Mouse (Mus musculus) testis, adult 2 months (tissue): ENCODE data around the gene Rap1gap2.

Source experiments
- CTCF ChIP-seq: fragments of 200-500 bp; IDR thresholded peaks from 2 replicates; pipeline ENCODE4 v1.5.1; 2012; ENCODE audit warnings: low read depth, mild to moderate bottlenecking, inconsistent platforms, low read length, moderate library complexity; ENCODE audit not compliant: control insufficient read depth, insufficient read depth, insufficient replicate concordance
- POLR2A ChIP-seq: fragments of 200-500 bp; IDR thresholded peaks from 2 replicates; pipeline ENCODE4 v1.6.1; 2012; ENCODE audit warnings: low read depth, mild to moderate bottlenecking, inconsistent platforms, low read length, moderate library complexity; ENCODE audit not compliant: control insufficient read depth

- no peak for TF ChIP-seq CTCF
- TF ChIP-seq POLR2A: no peak
Observed at GRCm38 (mm10) chr11:74625333-74625732, 14.6 kb upstream of the Rap1gap2 start.
